Mouse (Mus musculus): ENCODE results near the gene Dido1.

DNA sequence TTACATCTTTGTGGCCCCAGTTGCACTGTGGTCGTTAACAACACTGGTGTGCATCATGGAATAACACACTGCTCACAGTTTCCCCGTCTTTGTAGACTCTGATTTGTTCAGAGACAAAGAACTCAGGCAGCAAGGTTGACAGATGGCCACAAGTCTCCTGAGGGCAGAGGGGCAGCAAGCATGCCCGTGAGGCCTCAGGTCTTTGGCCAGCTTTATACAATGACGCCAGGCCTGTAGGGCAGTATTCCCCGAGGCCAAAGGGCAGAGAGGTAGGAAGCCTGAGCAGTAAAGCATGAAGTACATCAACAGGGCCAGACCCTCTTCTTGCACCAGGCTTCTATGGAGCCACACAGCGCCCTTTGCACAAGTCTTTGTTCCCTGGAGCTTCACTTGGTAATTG is 54.6 kb downstream of the Dido1 start:
- TF ChIP-seq POLR2A (IDR thresholded peaks at IDR 0.05; ENCODE audit: insufficient read depth, low read length) = no peak
- no peak for TF ChIP-seq CTCF (IDR thresholded peaks at IDR 0.05; ENCODE audit: low read depth, low read length)

Measured in ES-Bruce4 (cell line).